Mouse (Mus musculus): Measurements from ENCODE around the gene Abca17. TPM values are rescaled to one million over a fixed set of nuclear protein-coding genes. Genes with fewer than 3 reads are reported as not detected.

Gene Abca17
- polyA plus RNA-seq, 1 experiment from 2014 or later: not detected

DNA sequence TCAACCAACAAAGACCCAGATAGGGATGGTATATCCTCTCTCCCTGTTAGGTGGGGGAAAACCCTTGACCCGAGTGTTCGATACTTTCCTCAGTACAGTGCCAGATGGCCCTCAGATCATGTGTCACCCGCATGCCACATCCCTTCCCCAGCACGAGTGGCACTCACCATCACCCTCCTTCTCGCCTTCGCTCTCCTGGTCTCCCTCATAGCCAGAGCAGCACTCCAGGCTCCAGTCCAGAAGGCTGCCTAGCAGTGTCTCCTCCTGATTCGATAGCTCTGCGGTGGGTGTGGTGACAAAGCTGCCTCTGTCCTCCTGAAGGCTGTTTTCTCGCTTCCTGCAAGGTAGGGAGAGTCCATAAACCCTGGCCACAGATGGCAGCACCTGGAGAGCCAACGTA lies 126.1 kb downstream of the Abca17 start:
- H3K27me3 ChIP-seq (ENCODE audit: insufficient read depth, low read length): no peaks in the 10 kb centered on the region
- peak overlapping the region; percentile 84; the same call in 1 of the 2 replicates for H3K27ac ChIP-seq (ENCODE audit: low read depth)
- ATAC-seq (no peak), DNase-seq (no peak)
- no peak overlapping the region for H3K4me3 ChIP-seq (ENCODE audit: low read depth, low read length)
- 91% methylated on average over 10 of the region's 10 CpGs for WGBS (ENCODE audit: insufficient replicate concordance)
- no peak overlapping the region for H3K9ac ChIP-seq (replicated peaks)
- no peak overlapping the region for H3K4me2 ChIP-seq (ENCODE audit: low read depth, low read length)
- peaks cover 68% of the 10 kb centered on the region for H3K36me3 ChIP-seq (replicated peaks; ENCODE audit: insufficient read depth, low read length)
- TF ChIP-seq EP300 (IDR thresholded peaks at IDR 0.05; ENCODE audit: low read depth): no peak
- no peak for TF ChIP-seq CTCF (IDR thresholded peaks at IDR 0.05; ENCODE audit: low read depth)
- no peaks in the 10 kb centered on the region for H3K9me3 ChIP-seq (ENCODE audit: low read length)
- peaks cover 30% of the 10 kb centered on the region for H3K4me1 ChIP-seq (ENCODE audit: insufficient read depth)

DNA sequence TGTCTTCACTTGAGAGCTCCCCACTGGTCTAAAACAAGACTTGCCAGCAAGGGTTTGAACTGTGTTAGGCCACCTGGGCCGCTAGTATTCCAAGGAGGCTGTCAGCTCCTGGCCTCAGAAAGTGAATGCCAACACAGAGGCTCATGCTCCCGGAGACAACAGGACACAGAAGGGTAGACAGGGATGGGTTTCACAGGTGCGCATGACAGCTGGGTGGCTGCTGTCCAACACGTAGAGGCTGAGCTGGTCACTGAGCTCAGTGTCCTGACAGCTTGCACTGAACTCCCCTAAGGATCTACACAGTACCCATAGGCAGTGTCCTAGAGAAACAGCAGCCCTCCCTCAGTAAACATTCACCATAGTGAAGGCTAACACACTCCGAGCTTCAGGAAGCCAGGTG lies 127.4 kb downstream of the Abca17 start:
- Histone ChIP-seq H3K27ac (ENCODE audit: low read depth) (no peak overlapping the region; the same call in 1 of the 2 replicates), H3K4me2 (ENCODE audit: low read depth, low read length) (no peak overlapping the region), H3K9me3 (ENCODE audit: low read length) (no peaks in the 10 kb centered on the region), H3K27me3 (ENCODE audit: insufficient read depth, low read length) (no peaks in the 10 kb centered on the region), H3K36me3 (replicated peaks; ENCODE audit: insufficient read depth, low read length) (peaks cover 59% of the 10 kb centered on the region), H3K4me1 (ENCODE audit: insufficient read depth) (peaks cover 32% of the 10 kb centered on the region), H3K4me3 (ENCODE audit: low read depth, low read length) (no peak overlapping the region), H3K9ac (replicated peaks) (no peak overlapping the region)
- 92% methylated on average over 5 of the region's 5 CpGs for WGBS (ENCODE audit: insufficient replicate concordance)
- ATAC-seq (no peak), DNase-seq (no peak)
- TF ChIP-seq CTCF (IDR thresholded peaks at IDR 0.05; ENCODE audit: low read depth) (no peak), EP300 (IDR thresholded peaks at IDR 0.05; ENCODE audit: low read depth) (no peak)

DNA sequence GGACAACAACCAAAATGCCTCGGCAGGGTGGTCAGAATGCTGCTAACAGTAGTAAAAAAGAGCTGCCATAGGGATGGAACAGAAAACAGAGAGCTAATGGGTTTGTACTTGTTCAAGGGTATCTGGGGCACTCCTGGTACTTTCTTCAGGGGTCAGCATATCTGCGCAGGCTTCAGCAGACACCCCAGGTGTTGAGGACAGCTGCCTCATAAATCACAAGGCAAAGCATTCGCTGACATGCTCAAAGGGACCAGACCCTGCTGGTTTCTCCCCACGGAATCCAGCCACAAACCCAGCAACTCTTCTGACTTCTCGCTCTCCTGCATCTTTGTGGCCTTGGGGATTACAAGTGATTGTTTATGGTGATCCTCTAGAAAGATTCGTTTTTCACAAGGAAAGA lies 128.2 kb downstream of the Abca17 start:
- no peak overlapping the region for H3K4me2 ChIP-seq (ENCODE audit: low read depth, low read length)
- no peak overlapping the region for H3K27ac ChIP-seq (ENCODE audit: low read depth)
- H3K36me3 ChIP-seq (replicated peaks; ENCODE audit: insufficient read depth, low read length): peaks cover 57% of the 10 kb centered on the region

DNA sequence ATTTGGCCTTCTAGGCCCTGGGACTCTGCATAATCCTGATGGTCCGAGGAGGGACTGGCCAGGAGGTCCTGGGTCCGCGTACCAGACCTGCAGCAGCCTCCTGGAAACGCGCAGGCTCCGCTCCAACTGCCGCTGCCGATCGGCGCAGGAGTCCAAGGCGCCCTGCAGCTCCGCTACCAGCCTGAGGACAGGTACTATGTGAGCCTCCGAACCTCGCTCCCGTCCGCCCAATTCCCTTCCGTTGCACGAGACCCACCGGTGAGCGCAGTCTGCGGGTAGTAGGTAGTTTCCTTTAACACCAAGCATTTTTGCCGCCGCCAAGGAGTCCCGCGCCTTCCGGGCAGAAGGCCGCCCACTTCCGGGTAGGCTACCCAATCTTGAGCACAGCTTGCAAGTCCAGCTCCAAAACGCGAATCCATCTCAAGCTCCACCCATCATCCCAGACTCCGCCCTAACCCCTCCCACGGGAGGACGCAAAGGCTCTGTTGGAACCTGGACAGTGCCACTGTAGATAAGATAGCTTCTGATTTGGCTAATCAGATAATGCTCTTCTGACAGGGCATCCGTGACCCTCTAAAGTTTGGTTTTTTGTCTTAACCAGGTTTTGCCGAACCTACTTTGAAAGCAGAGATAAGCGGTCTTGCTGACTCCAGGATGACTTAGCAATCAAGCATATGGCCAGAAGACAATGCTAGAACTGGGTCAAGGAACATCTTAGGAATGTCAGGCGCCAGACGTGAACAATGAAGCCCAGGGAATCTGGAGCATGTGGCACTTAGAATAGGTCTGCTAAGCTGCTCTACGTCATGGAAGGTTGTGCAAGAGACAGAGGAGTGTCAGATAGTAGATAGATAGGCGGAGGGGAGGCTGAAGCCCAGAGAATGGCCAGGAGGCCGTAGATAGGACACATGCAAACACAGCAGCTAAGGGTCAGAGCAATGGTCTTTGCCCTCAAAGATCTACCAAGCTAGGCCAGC lies 130.1 kb downstream of the Abca17 start, which contains the start of gene Tedc2:
Gene Tedc2, minus strand, starts transcription at position 417 of the 977 bp plus-strand sequence.
- H3K27ac ChIP-seq (ENCODE audit: low read depth): peak within 1 kb of the TSS; percentile 86
- DNase-seq (peak; percentile 96), ATAC-seq (peak; percentile 92)
- peaks cover 22% of the 10 kb centered on the region for H3K4me1 ChIP-seq (ENCODE audit: insufficient read depth)
- H3K9me3 ChIP-seq (ENCODE audit: low read length): no peaks in the 10 kb centered on the region
- peak within 1 kb of the TSS; percentile 90 for H3K4me2 ChIP-seq (ENCODE audit: low read depth, low read length)
- TF ChIP-seq CTCF (IDR thresholded peaks at IDR 0.05; ENCODE audit: low read depth) (no peak), EP300 (IDR thresholded peaks at IDR 0.05; ENCODE audit: low read depth) (peak; percentile 60; the same call in 1 of the 2 replicates)
- no peaks in the 10 kb centered on the region for H3K27me3 ChIP-seq (ENCODE audit: insufficient read depth, low read length)
- H3K36me3 ChIP-seq (replicated peaks; ENCODE audit: insufficient read depth, low read length): peaks cover 55% of the 10 kb centered on the region
- peak within 1 kb of the TSS; percentile 80 for H3K4me3 ChIP-seq (ENCODE audit: low read depth, low read length)
- peak within 1 kb of the TSS; percentile 88 for H3K9ac ChIP-seq (replicated peaks)
- WGBS (ENCODE audit: insufficient replicate concordance): 1% methylated on average over 41 of the region's 41 CpGs

More for the DNA sequence above, 128.2 kb downstream of the Abca17 start:
- TF ChIP-seq EP300 (IDR thresholded peaks at IDR 0.05; ENCODE audit: low read depth) (no peak), CTCF (IDR thresholded peaks at IDR 0.05; ENCODE audit: low read depth) (no peak)
- Histone ChIP-seq H3K9ac (replicated peaks) (no peak overlapping the region), H3K27me3 (ENCODE audit: insufficient read depth, low read length) (no peaks in the 10 kb centered on the region), H3K9me3 (ENCODE audit: low read length) (no peaks in the 10 kb centered on the region), H3K4me1 (ENCODE audit: insufficient read depth) (peaks cover 32% of the 10 kb centered on the region), H3K4me3 (ENCODE audit: low read depth, low read length) (no peak overlapping the region)
- ATAC-seq (no peak), DNase-seq (no peak)
- WGBS (ENCODE audit: insufficient replicate concordance): 80% methylated on average over 6 of the region's 6 CpGs

DNA sequence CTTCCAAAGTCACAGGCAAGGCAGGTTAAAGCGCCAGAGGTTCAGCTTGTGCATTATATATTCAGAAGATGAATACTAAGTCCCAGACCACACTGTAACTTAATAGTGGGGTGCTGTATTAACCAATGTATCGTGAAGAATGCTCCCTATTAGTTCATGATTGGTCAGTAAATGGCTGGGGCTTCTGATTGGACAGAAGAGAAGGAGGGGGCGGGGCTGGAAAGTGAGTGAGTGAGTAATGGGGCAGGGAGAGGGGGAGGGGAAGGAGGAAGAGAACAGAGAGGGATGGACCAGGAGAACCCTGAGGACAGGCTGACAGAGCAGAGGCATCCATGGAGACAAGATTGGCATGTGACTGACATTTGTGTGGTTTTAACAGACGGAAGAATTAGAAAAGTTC lies 134.0 kb downstream of the Abca17 start:
- H3K36me3 ChIP-seq (replicated peaks; ENCODE audit: insufficient read depth, low read length): peaks cover 32% of the 10 kb centered on the region
- TF ChIP-seq CTCF (IDR thresholded peaks at IDR 0.05; ENCODE audit: low read depth) (no peak), EP300 (IDR thresholded peaks at IDR 0.05; ENCODE audit: low read depth) (no peak)
- no peak overlapping the region for H3K27ac ChIP-seq (ENCODE audit: low read depth)
- H3K9me3 ChIP-seq (ENCODE audit: low read length): no peaks in the 10 kb centered on the region
- WGBS (ENCODE audit: insufficient replicate concordance): 86% methylated on average over 4 of the region's 4 CpGs
- H3K4me3 ChIP-seq (ENCODE audit: low read depth, low read length): no peak overlapping the region
- peaks cover 22% of the 10 kb centered on the region for H3K4me1 ChIP-seq (ENCODE audit: insufficient read depth)
- ATAC-seq (no peak), DNase-seq (no peak)
- H3K27me3 ChIP-seq (ENCODE audit: insufficient read depth, low read length): 0 out of 2 replicates have a peak, but pooled peaks cover 3% of the 10 kb centered on the region
- H3K9ac ChIP-seq (replicated peaks): no peak overlapping the region
- no peak overlapping the region for H3K4me2 ChIP-seq (ENCODE audit: low read depth, low read length)

Small RNAs within 50 kb of the gene (microRNA-seq; reads per million reads assigned to microRNA genes)
- not detected for gene Gm24427
- gene Mir5134: 2.0 reads per million
- not detected for gene Mir6965

Other genes with a start within 250 kb of the Abca17 start
- 19.3 and 20.5 TPM in 2 replicates for gene Pdpk1, start 200.1 kb downstream of the Abca17 start, polyA plus RNA-seq (2015; fragmentation: Nextera tagmentation; extraction: Ambion mirVana)
- 18.5 and 20.0 TPM in 2 replicates for gene Amdhd2, start 187.3 kb downstream of the Abca17 start, polyA plus RNA-seq (2015; fragmentation: Nextera tagmentation; extraction: Ambion mirVana)
- 422 and 445 TPM in 2 replicates for gene Atp6v0c, start 181.4 kb downstream of the Abca17 start, polyA plus RNA-seq (2015; fragmentation: Nextera tagmentation; extraction: Ambion mirVana)
- 2.0 and 4.2 TPM in 2 replicates for gene Tbc1d24, start 145.5 kb downstream of the Abca17 start, polyA plus RNA-seq (2015; fragmentation: Nextera tagmentation; extraction: Ambion mirVana)
- gene Ntn3, start 141.5 kb downstream of the Abca17 start, polyA plus RNA-seq (2015; fragmentation: Nextera tagmentation; extraction: Ambion mirVana): 0.37 and 0.45 TPM in 2 replicates
- gene Tedc2, start 130.2 kb downstream of the Abca17 start, polyA plus RNA-seq (2015; fragmentation: Nextera tagmentation; extraction: Ambion mirVana): 6.7 and 7.4 TPM in 2 replicates
- gene Ccnf, start 99.6 kb downstream of the Abca17 start, polyA plus RNA-seq (2015; fragmentation: Nextera tagmentation; extraction: Ambion mirVana): 26.2 and 29.6 TPM in 2 replicates
- 6.4 and 7.1 TPM in 2 replicates for gene Abca3, start 882 bp upstream of the Abca17 start, polyA plus RNA-seq (2015; fragmentation: Nextera tagmentation; extraction: Ambion mirVana)
- 67.4 and 69.9 TPM in 2 replicates for gene Rnps1, start 63.5 kb upstream of the Abca17 start, polyA plus RNA-seq (2015; fragmentation: Nextera tagmentation; extraction: Ambion mirVana)
- 162 and 193 TPM in 2 replicates for gene Eci1, start 75.6 kb upstream of the Abca17 start, polyA plus RNA-seq (2015; fragmentation: Nextera tagmentation; extraction: Ambion mirVana)
- gene Dnase1l2, start 92.0 kb upstream of the Abca17 start, polyA plus RNA-seq (2015; fragmentation: Nextera tagmentation; extraction: Ambion mirVana): 0.22 and 0.35 TPM in 2 replicates
- gene E4f1, start 119.2 kb upstream of the Abca17 start, polyA plus RNA-seq (2015; fragmentation: Nextera tagmentation; extraction: Ambion mirVana): 4.5 and 6.4 TPM in 2 replicates
- gene Pgp, start 119.3 kb upstream of the Abca17 start, polyA plus RNA-seq (2015; fragmentation: Nextera tagmentation; extraction: Ambion mirVana): 35.6 and 40.9 TPM in 2 replicates
- gene Bricd5, start 122.8 kb upstream of the Abca17 start, polyA plus RNA-seq (2015; fragmentation: Nextera tagmentation; extraction: Ambion mirVana): not detected in 2 replicates
- 6.2 and 8.1 TPM in 2 replicates for gene Mlst8, start 128.0 kb upstream of the Abca17 start, polyA plus RNA-seq (2015; fragmentation: Nextera tagmentation; extraction: Ambion mirVana)
- not detected in 2 replicates for gene Caskin1, start 137.5 kb upstream of the Abca17 start, polyA plus RNA-seq (2015; fragmentation: Nextera tagmentation; extraction: Ambion mirVana)
- 14.1 and 17.2 TPM in 2 replicates for gene Traf7, start 176.9 kb upstream of the Abca17 start, polyA plus RNA-seq (2015; fragmentation: Nextera tagmentation; extraction: Ambion mirVana)
- gene Rab26, start 183.1 kb upstream of the Abca17 start, polyA plus RNA-seq (2015; fragmentation: Nextera tagmentation; extraction: Ambion mirVana): 0.45 and 0.81 TPM in 2 replicates
- gene Pkd1, start 198.8 kb upstream of the Abca17 start, polyA plus RNA-seq (2015; fragmentation: Nextera tagmentation; extraction: Ambion mirVana): 2.7 and 2.8 TPM in 2 replicates

Measured in liver, postnatal 0 days (tissue).